Mouse (Mus musculus): ENCODE measurements around the gene Rps17. TPM values are rescaled to one million over a fixed set of nuclear protein-coding genes. Genes with fewer than 3 reads are reported as not detected.

Gene Rps17
- polyA plus RNA-seq, 2 experiments = 828 to 1,514 TPM

DNA sequence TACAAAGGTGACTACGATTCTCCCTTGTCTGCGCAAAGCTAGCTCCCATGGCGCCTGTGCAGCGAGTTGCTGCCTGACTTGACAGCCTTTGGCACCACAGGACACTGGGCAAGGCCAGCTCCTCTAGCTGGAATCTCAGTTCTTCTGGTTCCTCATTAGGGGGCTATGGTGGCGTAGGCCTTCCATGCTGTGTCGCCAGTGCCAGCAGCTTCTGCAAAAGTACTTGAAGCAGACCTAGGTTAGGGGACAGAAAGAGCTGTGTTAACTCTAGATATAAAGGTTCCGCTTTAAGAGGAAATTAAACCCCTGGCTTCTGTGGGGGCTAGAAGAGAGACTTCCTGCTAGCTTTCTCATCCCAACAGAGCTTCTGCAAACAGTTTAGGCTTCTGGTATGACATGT lies 3.2 kb upstream of the Rps17 start:
- WGBS (ENCODE audit: insufficient replicate concordance) = 57% methylated on average over 7 of the region's 7 CpGs
- H3K27me3 ChIP-seq (ENCODE audit: control insufficient read depth, insufficient read depth, low read length) = no peaks in the 10 kb centered on the region
- no peaks in the 10 kb centered on the region for H3K9me3 ChIP-seq (ENCODE audit: control insufficient read depth, low read length)
- H3K4me3 ChIP-seq (ENCODE audit: insufficient read depth in 1 of 2, low read depth in 2 of 2, low read length in 2 of 2) = no peak overlapping the region
- no peak overlapping the region for H3K9ac ChIP-seq (replicated peaks)
- ATAC-seq (ENCODE audit: insufficient read depth) (no peak), DNase-seq (ENCODE audit: low read depth in 3 of 3, low spot score in 3 of 3) (no peak)
- no peak overlapping the region for H3K4me2 ChIP-seq (ENCODE audit: low read depth)
- H3K27ac ChIP-seq = no peak overlapping the region
- TF ChIP-seq CTCF (IDR thresholded peaks at IDR 0.05; ENCODE audit: low read depth) = no peak
- no peak for TF ChIP-seq EP300 (IDR thresholded peaks at IDR 0.05; ENCODE audit: low read depth)
- peaks cover 8% of the 10 kb centered on the region for H3K36me3 ChIP-seq (replicated peaks; ENCODE audit: control insufficient read depth, insufficient read depth, low read depth)
- peaks cover 4 to 13% of the 10 kb centered on the region in 2 experiments; a peak in 3 of 4 replicates for H3K4me1 ChIP-seq (replicated peaks; ENCODE audit: control insufficient read depth in 2 of 2, insufficient read depth in 2 of 2, low read length in 1 of 2)

DNA sequence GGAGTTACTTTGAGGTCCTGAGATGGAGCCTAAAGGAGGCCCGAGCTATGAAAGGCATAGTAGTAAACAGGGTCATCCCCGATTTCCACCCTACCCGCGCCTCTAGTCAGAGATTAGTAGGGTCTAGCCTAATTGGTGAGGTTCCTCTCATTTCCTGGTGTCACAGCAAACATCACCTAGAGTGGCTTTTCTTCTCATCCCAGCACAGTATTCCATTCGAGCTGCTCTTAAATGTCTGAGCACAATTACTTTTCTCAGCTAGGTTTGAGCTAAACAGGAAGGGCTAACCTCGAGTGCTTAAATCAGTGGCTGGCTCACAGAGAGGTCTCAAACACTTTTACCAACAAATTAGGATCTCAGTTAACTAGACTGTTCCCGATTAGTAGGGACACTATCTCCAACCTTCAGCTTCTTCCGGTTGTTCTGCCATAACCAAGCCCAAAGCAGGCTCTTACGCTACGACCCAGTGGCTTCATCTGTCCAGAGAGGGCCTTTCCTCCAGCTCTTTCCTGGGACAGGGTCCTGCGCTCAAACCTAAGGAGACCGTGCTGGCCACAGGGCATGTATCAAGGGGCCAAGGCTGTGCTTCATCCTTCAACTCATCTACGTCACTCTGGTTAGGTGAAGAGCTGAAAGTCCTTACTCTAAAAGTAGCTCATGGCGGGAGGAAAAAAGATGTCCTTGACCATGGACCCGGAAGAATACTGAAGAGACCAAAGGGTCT lies 555 bp upstream of the Rps17 start:
- Histone ChIP-seq H3K27me3 (ENCODE audit: control insufficient read depth, insufficient read depth, low read length) (no peaks in the 10 kb centered on the region), H3K36me3 (replicated peaks; ENCODE audit: control insufficient read depth, insufficient read depth, low read depth) (peaks cover 33% of the 10 kb centered on the region), H3K4me3 (ENCODE audit: insufficient read depth in 1 of 2, low read depth in 2 of 2, low read length in 2 of 2) (peak overlapping the region; percentile 85 to 95), H3K9me3 (ENCODE audit: control insufficient read depth, low read length) (no peaks in the 10 kb centered on the region), H3K4me2 (ENCODE audit: low read depth) (peak overlapping the region; percentile 90), H3K4me1 (replicated peaks; ENCODE audit: control insufficient read depth in 2 of 2, insufficient read depth in 2 of 2, low read length in 1 of 2) (peaks cover 7 to 21% of the 10 kb centered on the region in 2 experiments; a peak in 3 of 4 replicates), H3K27ac (no peak overlapping the region), H3K9ac (replicated peaks) (peak overlapping the region; percentile 65)
- WGBS (ENCODE audit: insufficient replicate concordance) = 51% methylated on average over 15 of the region's 15 CpGs
- TF ChIP-seq CTCF (IDR thresholded peaks at IDR 0.05; ENCODE audit: low read depth) (no peak), EP300 (IDR thresholded peaks at IDR 0.05; ENCODE audit: low read depth) (no peak)
- no peak for ATAC-seq (ENCODE audit: insufficient read depth)
- no peak for DNase-seq (ENCODE audit: low read depth in 3 of 3, low spot score in 3 of 3)

- H3K9ac ChIP-seq (replicated peaks) = peak overlapping the region; percentile 99
- H3K9me3 ChIP-seq (ENCODE audit: control insufficient read depth, low read length) = no peaks in the 10 kb centered on the region
- DNase-seq (ENCODE audit: low read depth in 3 of 3, low spot score in 3 of 3) (no peak), ATAC-seq (ENCODE audit: insufficient read depth) (peak; percentile 13; the same call in 1 of the 2 replicates)
- peak overlapping the region; percentile 90 for H3K4me2 ChIP-seq (ENCODE audit: low read depth)
- peak overlapping the region; percentile 46 for H3K27ac ChIP-seq
- peak overlapping the region; percentile 95 for H3K4me3 ChIP-seq (ENCODE audit: insufficient read depth in 1 of 2, low read depth in 2 of 2, low read length in 2 of 2)
- 3% methylated on average over 10 of the region's 10 CpGs for WGBS (ENCODE audit: insufficient replicate concordance)
- no peaks in the 10 kb centered on the region for H3K27me3 ChIP-seq (ENCODE audit: control insufficient read depth, insufficient read depth, low read length)
- TF ChIP-seq EP300 (IDR thresholded peaks at IDR 0.05; ENCODE audit: low read depth) (no peak), CTCF (IDR thresholded peaks at IDR 0.05; ENCODE audit: low read depth) (no peak)
- H3K36me3 ChIP-seq (replicated peaks; ENCODE audit: control insufficient read depth, insufficient read depth, low read depth) = peaks cover 36% of the 10 kb centered on the region
- peaks cover 7 to 21% of the 10 kb centered on the region in 2 experiments; a peak in 3 of 4 replicates for H3K4me1 ChIP-seq (replicated peaks; ENCODE audit: control insufficient read depth in 2 of 2, insufficient read depth in 2 of 2, low read length in 1 of 2)
Measured at GRCm38 (mm10) chr7:81343831-81344230, 1.2 kb downstream of the Rps17 start.

- DNase-seq (ENCODE audit: low read depth in 3 of 3, low spot score in 3 of 3) = no peak
- no peaks in the 10 kb centered on the region for H3K27me3 ChIP-seq (ENCODE audit: control insufficient read depth, insufficient read depth, low read length)
- peak overlapping the region; percentile 90 for H3K4me2 ChIP-seq (ENCODE audit: low read depth)
- H3K36me3 ChIP-seq (replicated peaks; ENCODE audit: control insufficient read depth, insufficient read depth, low read depth) = peaks cover 36% of the 10 kb centered on the region
- 0 out of 2 replicates have a peak, but pooled peaks have one; percentile 13 for ATAC-seq (ENCODE audit: insufficient read depth)
- 8% methylated on average over 8 of the region's 8 CpGs for WGBS (ENCODE audit: insufficient replicate concordance)
- peak overlapping the region; percentile 99 for H3K9ac ChIP-seq (replicated peaks)
- H3K9me3 ChIP-seq (ENCODE audit: control insufficient read depth, low read length) = no peaks in the 10 kb centered on the region
- no peak overlapping the region; the same call in 1 of the 2 replicates for H3K27ac ChIP-seq
- peak overlapping the region; percentile 95 for H3K4me3 ChIP-seq (ENCODE audit: insufficient read depth in 1 of 2, low read depth in 2 of 2, low read length in 2 of 2)
- peaks cover 7 to 21% of the 10 kb centered on the region in 2 experiments; a peak in 3 of 4 replicates for H3K4me1 ChIP-seq (replicated peaks; ENCODE audit: control insufficient read depth in 2 of 2, insufficient read depth in 2 of 2, low read length in 1 of 2)
- TF ChIP-seq EP300 (IDR thresholded peaks at IDR 0.05; ENCODE audit: low read depth) (no peak), CTCF (IDR thresholded peaks at IDR 0.05; ENCODE audit: low read depth) (no peak)
Measured at GRCm38 (mm10) chr7:81343316-81343715, 1.7 kb downstream of the Rps17 start.

DNA sequence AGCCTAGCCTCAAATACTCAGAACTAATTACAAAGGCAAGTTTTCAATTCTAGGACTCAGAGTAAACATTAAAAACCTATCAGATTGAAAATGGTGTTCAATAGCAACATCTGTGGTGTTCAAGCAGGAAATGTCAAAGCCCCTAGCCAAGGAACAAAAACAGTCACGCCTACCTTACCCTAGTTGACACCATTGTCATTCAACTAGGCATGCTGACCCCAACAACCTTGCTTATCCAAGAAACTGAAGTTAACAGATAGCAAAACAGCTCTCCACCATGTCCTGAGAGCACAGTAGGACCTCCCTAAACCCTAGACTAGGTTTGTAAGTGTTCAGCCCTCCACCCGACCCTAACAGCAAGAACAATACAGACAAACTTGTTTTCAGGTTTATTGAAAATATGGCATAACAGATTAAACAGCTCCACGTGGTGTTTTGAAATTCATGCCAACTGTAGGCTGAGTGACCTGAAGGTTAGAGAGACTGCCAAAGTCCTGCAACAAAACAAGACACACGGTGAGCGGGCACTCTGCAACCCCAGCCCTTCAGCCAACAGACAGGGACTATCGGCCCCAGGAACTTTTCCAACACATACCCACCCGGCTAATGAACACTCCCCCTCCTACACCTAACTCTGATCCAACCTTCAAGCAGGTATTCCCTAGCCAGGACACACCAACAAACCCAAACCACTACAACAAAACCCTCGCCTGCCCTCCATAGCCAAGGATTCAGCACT lies 2.5 kb downstream of the Rps17 start:
- no peaks in the 10 kb centered on the region for H3K9me3 ChIP-seq (ENCODE audit: control insufficient read depth, low read length)
- no peak overlapping the region for H3K27ac ChIP-seq
- peak overlapping the region; percentile 95 for H3K4me3 ChIP-seq (ENCODE audit: insufficient read depth in 1 of 2, low read depth in 2 of 2, low read length in 2 of 2)
- peaks cover 7 to 21% of the 10 kb centered on the region in 2 experiments; a peak in 3 of 4 replicates for H3K4me1 ChIP-seq (replicated peaks; ENCODE audit: control insufficient read depth in 2 of 2, insufficient read depth in 2 of 2, low read length in 1 of 2)
- TF ChIP-seq EP300 (IDR thresholded peaks at IDR 0.05; ENCODE audit: low read depth) = no peak
- TF ChIP-seq CTCF (IDR thresholded peaks at IDR 0.05; ENCODE audit: low read depth) = no peak
- peaks cover 36% of the 10 kb centered on the region for H3K36me3 ChIP-seq (replicated peaks; ENCODE audit: control insufficient read depth, insufficient read depth, low read depth)
- H3K27me3 ChIP-seq (ENCODE audit: control insufficient read depth, insufficient read depth, low read length) = no peaks in the 10 kb centered on the region
- DNase-seq (ENCODE audit: low read depth in 3 of 3, low spot score in 3 of 3) (no peak), ATAC-seq (ENCODE audit: insufficient read depth) (no peak)
- WGBS (ENCODE audit: insufficient replicate concordance) = 44% methylated on average over 8 of the region's 8 CpGs
- peak overlapping the region; percentile 90 for H3K4me2 ChIP-seq (ENCODE audit: low read depth)
- H3K9ac ChIP-seq (replicated peaks) = peak overlapping the region; percentile 99
